Mouse (Mus musculus) CH12.LX (cell line): ENCODE results near the gene Kcnj5. TPM values are rescaled to one million over a fixed set of nuclear protein-coding genes. Genes with fewer than 3 reads are reported as not detected.

Experiments
- DNase-seq: peaks from one replicate; pipeline ENCODE4 v3.0.0-alpha.2; 2013; ENCODE audit errors: extremely low read depth
- H3K27ac ChIP-seq: 2 replicates; pipeline ENCODE4 v1.5.1; 2012; ENCODE audit warnings: low read depth, mild to moderate bottlenecking, control low read depth, moderate library complexity; ENCODE audit not compliant: insufficient read depth
- H3K27me3 ChIP-seq: replicated peaks from 2 replicates; pipeline ENCODE3; 2012; ENCODE audit warnings: inconsistent platforms
- H3K36me3 ChIP-seq, 2 experiments: replicated peaks in 1 of 2; 2 replicates each; pipeline versions ENCODE3 to v1.6.1; 2012; ENCODE audit warnings: inconsistent platforms in 1 of 2, low read length in 1 of 2, mild to moderate bottlenecking in 1 of 2, mixed read lengths in 1 of 2, moderate library complexity in 1 of 2; ENCODE audit not compliant: control insufficient read depth in 1 of 2, insufficient read depth in 1 of 2
- H3K4me1 ChIP-seq, 2 experiments: 2 replicates each; pipeline ENCODE4 v1.6.1; 2012; ENCODE audit warnings: inconsistent platforms in 1 of 2, moderate library complexity in 1 of 2; ENCODE audit not compliant: insufficient read depth in 2 of 2, control insufficient read depth in 1 of 2
- H3K4me2 ChIP-seq: 2 replicates; pipeline ENCODE4 v1.6.1; 2012; ENCODE audit warnings: low read depth, mild to moderate bottlenecking, control low read depth; ENCODE audit not compliant: poor library complexity, insufficient read depth, severe bottlenecking
- H3K4me3 ChIP-seq, 3 experiments: fragments of 150-350 bp in 1 of 3; sonication (generic) in 1 of 3; replicated peaks in 1 of 3; 2 replicates each; pipeline versions ENCODE3 to v1.5.1; 2011 to 2012; ENCODE audit warnings: low read depth in 2 of 3, low read length in 2 of 3, mild to moderate bottlenecking in 2 of 3, moderate library complexity in 2 of 3, control low read depth in 1 of 3, improper control_type of control experiment in 1 of 3, inconsistent platforms in 1 of 3, mixed read lengths in 1 of 3; ENCODE audit not compliant: poor library complexity in 1 of 3
- H3K79me2 ChIP-seq: replicated peaks from 2 replicates; pipeline ENCODE4 v1.6.1; 2012; ENCODE audit warnings: mild to moderate bottlenecking, moderate library complexity; ENCODE audit not compliant: control insufficient read depth, poor library complexity, insufficient read depth, severe bottlenecking; ENCODE audit errors: extremely low read depth
- H3K9ac ChIP-seq: 2 replicates; pipeline ENCODE4 v1.6.1; 2012; ENCODE audit warnings: low read depth, mild to moderate bottlenecking, control low read depth, moderate library complexity; ENCODE audit not compliant: insufficient read depth
- H3K9me3 ChIP-seq: replicated peaks from 2 replicates; pipeline ENCODE3; 2012; ENCODE audit warnings: low read length, inconsistent platforms, mixed read lengths
- BHLHE40 ChIP-seq: IDR thresholded peaks from 2 replicates; pipeline ENCODE4 v1.6.1; 2011; ENCODE audit warnings: mild to moderate bottlenecking, low read depth, low read length, improper control_type of control experiment
- CHD1 ChIP-seq: IDR thresholded peaks from 2 replicates; pipeline ENCODE4 v1.6.1; 2012; ENCODE audit warnings: low read depth, low read length, improper control_type of control experiment, inconsistent platforms
- CTCF ChIP-seq, 2 experiments: IDR thresholded peaks in 1 of 2; conservative IDR thresholded peaks in 1 of 2; 2 replicates each; pipeline ENCODE4 v1.5.1; 2011 to 2012; ENCODE audit warnings: low read depth in 2 of 2, low read length in 2 of 2, improper control_type of control experiment in 1 of 2, inconsistent platforms in 1 of 2, mild to moderate bottlenecking in 1 of 2, moderate library complexity in 1 of 2
- E2F4 ChIP-seq: IDR thresholded peaks from 2 replicates; pipeline ENCODE4 v1.6.1; 2011; ENCODE audit warnings: low read depth, low read length, improper control_type of control experiment; ENCODE audit not compliant: insufficient replicate concordance
- EP300 ChIP-seq: IDR thresholded peaks from 2 replicates; pipeline ENCODE4 v1.6.1; 2011; ENCODE audit warnings: low read length, improper control_type of control experiment
- JUND ChIP-seq: conservative IDR thresholded peaks from 2 replicates; pipeline ENCODE4 v1.6.1; 2011; ENCODE audit warnings: low read depth, low read length, improper control_type of control experiment
- MAZ ChIP-seq: IDR thresholded peaks from 2 replicates; pipeline ENCODE4 v1.6.1; 2012; ENCODE audit warnings: low read depth, mild to moderate bottlenecking, inconsistent platforms, low read length, improper control_type of control experiment, moderate library complexity
- NRF1 ChIP-seq: IDR thresholded peaks from 2 replicates; pipeline ENCODE4 v1.6.1; 2014; ENCODE audit warnings: low read depth, mild to moderate bottlenecking, inconsistent platforms, low read length, improper control_type of control experiment, moderate library complexity
- PAX5 ChIP-seq: IDR thresholded peaks from 2 replicates; pipeline ENCODE4 v1.6.1; 2012; ENCODE audit warnings: low read length, inconsistent platforms, mixed read lengths
- POLR2A ChIP-seq: IDR thresholded peaks from 2 replicates; pipeline ENCODE4 v1.6.1; 2011; ENCODE audit warnings: low read depth, mild to moderate bottlenecking, improper control_type of control experiment, low read length
- SIN3A ChIP-seq: IDR thresholded peaks from 2 replicates; pipeline ENCODE4 v1.6.1; 2012; ENCODE audit warnings: low read length, improper control_type of control experiment, inconsistent platforms
- SMC3 ChIP-seq: IDR thresholded peaks from 2 replicates; pipeline ENCODE4 v1.6.1; 2011; ENCODE audit warnings: low read depth, low read length, improper control_type of control experiment
- TBP ChIP-seq: conservative IDR thresholded peaks from 2 replicates; pipeline ENCODE4 v1.6.1; 2011; ENCODE audit warnings: low read depth, low read length, improper control_type of control experiment
- ZC3H11A ChIP-seq: IDR thresholded peaks from 2 replicates; pipeline ENCODE4 v1.6.1; 2012; ENCODE audit warnings: low read depth, mild to moderate bottlenecking, inconsistent platforms, low read length, improper control_type of control experiment
- ZMIZ1 ChIP-seq: IDR thresholded peaks from 2 replicates; pipeline ENCODE4 v1.6.1; 2012; ENCODE audit warnings: low read depth, mild to moderate bottlenecking, inconsistent platforms, low read length, improper control_type of control experiment
- ZNF384 ChIP-seq: IDR thresholded peaks from 2 replicates; pipeline ENCODE4 v1.6.1; 2012; ENCODE audit warnings: low read depth, low read length, improper control_type of control experiment, inconsistent platforms
- dilution Hi-C: fragments of 300-500 bp; cut with MboI; formaldehyde crosslinking; loops from 2 replicates; pipeline ENCODE4 v1.14.3; 2020; ENCODE audit warnings: low sequenced_read_pairs; ENCODE audit not compliant: extremely low pct_unique_long_range_greater_than_20kb, extremely low pct_ligation_motif_present
- in situ Hi-C: fragments of 300-500 bp; cut with MboI; formaldehyde crosslinking; loops from 3 replicates; pipeline ENCODE4 v1.14.3; 2019; ENCODE audit warnings: low sequenced_read_pairs, low pct_ligation_motif_present, low pct_unique_long_range_greater_than_20kb, mixed read lengths
- polyA plus RNA-seq: library from polyadenylated mRNA; unstranded; fragments of >175 nt; gene quantifications from 2 replicates; pipeline ENCODE4 v1.2.1, GENCODE M21; 2012; ENCODE audit warnings: low read depth; ENCODE audit not compliant: insufficient read length
- total RNA-seq, 2 experiments: library from RNA; depleted of rRNA; stranded (reverse); fragments of 300-350 nt in 1 of 2; fragments of >200 nt in 1 of 2; gene quantifications; 2 replicates each; pipeline ENCODE4 v1.2.3; 2012 to 2014

Kcnj5 gene
- total and polyA plus RNA-seq, 3 experiments, result not detected

DNA sequence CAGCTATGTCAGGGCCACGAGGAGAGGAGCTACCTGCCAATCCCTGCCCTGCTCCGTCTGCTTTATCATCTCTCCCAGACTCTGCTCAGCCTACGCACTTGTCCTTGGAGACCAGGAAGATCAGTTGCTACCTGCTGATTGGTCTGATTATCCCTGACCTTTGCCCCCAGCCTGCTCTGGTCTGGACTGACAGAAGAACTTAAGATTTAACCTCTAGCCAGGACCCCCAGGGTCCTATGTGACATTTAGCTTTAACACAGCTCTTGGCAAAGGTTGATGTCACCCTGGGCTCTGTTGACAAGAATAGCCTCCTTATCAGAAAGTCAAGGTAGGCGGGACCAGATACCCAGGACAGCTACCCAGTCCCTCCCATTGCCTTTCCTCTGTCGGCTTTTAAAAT, 3.3 kb downstream of the Kcnj5 start:
- in situ Hi-C loops, result loop anchor here (5.0 kb wide), 1 partner anchor 69 kb away; no protein-coding TSS in a partner anchor
- Histone ChIP-seq H3K36me3 (no peaks in the 10 kb centered on the region), H3K9ac (no peak overlapping the region), H3K27me3 (no peaks in the 10 kb centered on the region), H3K4me2 (no peak overlapping the region), H3K4me1 (0 out of 4 replicates have a peak, but pooled peaks cover 0 to 2% of the 10 kb centered on the region in 2 experiments), H3K4me3 (no peak overlapping the region), H3K79me2 (no peaks in the 10 kb centered on the region), H3K27ac (no peak overlapping the region), H3K9me3 (no peaks in the 10 kb centered on the region)
- TF ChIP-seq PAX5 (no peak), CTCF (conservative IDR thresholded peaks at IDR 0.05 in 1 of 2, IDR thresholded peaks at IDR 0.05 in 1 of 2; ENCODE audit: low read depth in 2 of 2, low read length in 2 of 2) (no peak), JUND (no peak), ZNF384 (no peak), BHLHE40 (no peak), MAZ (no peak), POLR2A (no peak), NRF1 (no peak), SIN3A (no peak), CHD1 (no peak), TBP (no peak), E2F4 (no peak), EP300 (no peak), ZC3H11A (no peak)
- DNase-seq, result no peak
- dilution Hi-C loops, result no loop called here

DNA sequence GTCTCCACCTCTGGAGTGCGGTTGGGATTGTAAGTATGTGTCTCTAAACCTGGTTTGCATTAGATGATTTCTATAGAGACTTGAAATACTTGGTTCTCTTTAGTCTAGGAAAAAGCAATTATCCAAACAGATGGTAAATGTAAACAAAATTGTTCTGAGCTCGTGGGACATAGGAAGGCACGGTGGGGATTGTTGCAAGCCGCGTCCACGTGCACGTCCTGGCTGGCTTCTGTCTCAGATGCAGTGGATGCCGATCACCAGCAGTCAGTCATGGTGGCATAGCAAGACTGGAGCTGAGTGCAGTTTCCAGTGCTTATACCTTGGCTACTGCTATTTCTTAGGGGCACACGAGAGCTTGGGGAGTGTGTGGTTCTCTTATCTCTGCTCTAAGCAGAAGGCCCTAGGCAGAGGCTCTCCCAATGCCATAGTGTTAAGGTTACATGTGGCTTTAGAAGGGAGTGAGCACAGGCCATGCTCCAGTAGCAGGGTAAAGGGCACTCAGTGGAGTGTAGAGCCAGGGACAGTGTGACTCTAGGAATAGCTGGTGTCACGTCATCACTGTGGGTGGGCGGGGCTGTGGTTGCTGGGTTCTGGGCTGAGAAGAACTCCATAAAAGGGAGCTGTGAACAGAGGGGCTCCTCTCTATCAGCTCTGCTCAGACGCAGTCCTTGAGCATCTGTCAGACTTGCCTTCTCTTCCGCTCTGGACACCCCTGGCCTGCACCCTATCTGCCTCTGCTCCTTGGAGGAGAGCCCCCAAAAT, 8.6 kb downstream of the Kcnj5 start:
- dilution Hi-C loops, result no loop called here
- in situ Hi-C loops, result no loop called here
- no peaks in the 10 kb centered on the region for H3K36me3 ChIP-seq
- DNase-seq, result no peak
- no peak overlapping the region for H3K4me2 ChIP-seq
- no peaks in the 10 kb centered on the region for H3K79me2 ChIP-seq
- TF ChIP-seq ZMIZ1 (no peak), SMC3 (no peak)
- H3K9ac ChIP-seq, result no peak overlapping the region
- H3K4me1 ChIP-seq, result 0 out of 4 replicates have a peak, but pooled peaks cover 0 to 6% of the 10 kb centered on the region in 2 experiments
- no peak overlapping the region for H3K27ac ChIP-seq
- H3K9me3 ChIP-seq, result no peaks in the 10 kb centered on the region
- H3K4me3 ChIP-seq, result no peak overlapping the region
- no peaks in the 10 kb centered on the region for H3K27me3 ChIP-seq
